Mouse (Mus musculus) cerebellum, adult 2 months (tissue): Measurements from ENCODE around the gene Fam209.

Experiments
- CTCF ChIP-seq: fragments of 200-500 bp; IDR thresholded peaks from 2 replicates; pipeline ENCODE4 v1.5.1; 2011; ENCODE audit warnings: low read depth, mild to moderate bottlenecking, control low read depth, low read length, moderate library complexity, borderline replicate concordance; ENCODE audit not compliant: insufficient read depth
- POLR2A ChIP-seq: fragments of 200-500 bp; IDR thresholded peaks from 2 replicates; pipeline ENCODE4 v1.6.1; 2011; ENCODE audit warnings: low read length, control low read depth, borderline replicate concordance; ENCODE audit not compliant: insufficient read depth

GRCm38 (mm10) chr2:172467206-172467605 is 5.1 kb upstream of the Fam209 start:
- TF ChIP-seq POLR2A (no peak), CTCF (no peak)
